Mouse (Mus musculus) bone marrow macrophage, adult 2 months (primary cell): ENCODE results near the gene Arhgef3.

Experiments
- CTCF ChIP-seq: IDR thresholded peaks from 2 replicates; pipeline ENCODE4 v1.5.1; 2012; ENCODE audit warnings: low read depth, mild to moderate bottlenecking, low read length, moderate library complexity
- POLR2A ChIP-seq: IDR thresholded peaks from 2 replicates; pipeline ENCODE4 v1.6.1; 2012; ENCODE audit warnings: mild to moderate bottlenecking, low read depth, low read length, borderline replicate concordance

GRCm38 (mm10) chr14:27280201-27280890 lies 165.6 kb downstream of the Arhgef3 start:
- TF ChIP-seq CTCF (no peak), POLR2A (no peak)
